Mouse (Mus musculus) liver, adult 2 months (tissue): ENCODE results near the gene Cdh13.

ENCODE experiments used
- CTCF ChIP-seq: fragments of 200-500 bp; IDR thresholded peaks from 2 replicates; pipeline ENCODE4 v1.5.1; 2011; ENCODE audit warnings: low read depth, low read length, control low read depth
- POLR2A ChIP-seq: fragments of 200-500 bp; IDR thresholded peaks from 2 replicates; pipeline ENCODE4 v1.6.1; 2011; ENCODE audit warnings: low read length, control low read depth; ENCODE audit not compliant: insufficient read depth; ENCODE audit errors: extremely low read depth

GRCm38 (mm10) chr8:118443361-118443760 lies 159.8 kb downstream of the Cdh13 start:
- no peak for TF ChIP-seq POLR2A
- TF ChIP-seq CTCF: no peak; the same call in 1 of the 2 replicates
